Comparison of ENCODE assay signal across 8 mouse cellular contexts in the genomic region with DNA sequence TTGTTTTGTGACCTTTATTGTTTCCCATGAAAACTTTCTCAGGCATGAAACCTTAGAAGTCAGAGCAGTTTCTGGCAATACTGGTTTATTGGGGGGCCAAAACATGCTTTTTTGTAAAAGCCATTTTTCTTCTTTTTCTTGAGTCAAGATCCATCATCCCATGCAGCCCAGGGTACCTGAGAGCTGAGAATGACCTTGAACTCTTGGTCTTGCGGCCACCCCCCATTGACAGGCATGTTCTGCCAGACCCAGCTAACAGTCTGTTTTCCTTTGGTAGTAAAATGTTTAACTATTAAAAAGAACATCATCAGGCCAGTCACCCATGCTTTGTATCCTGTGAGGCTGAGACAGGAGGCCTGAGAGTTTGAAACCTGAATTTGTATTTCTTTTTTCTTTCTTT. TPM values are rescaled to one million over a fixed set of nuclear protein-coding genes. Genes with fewer than 3 reads are reported as not detected.
DNase-seq lines count a peak whose midpoint lies in the region; ATAC-seq and TF ChIP-seq lines count a peak whose summit lies in the region.

No protein-coding gene starts in this region.

- H3K27ac ChIP-seq in layer of hippocampus, adult 2 months = peak overlapping the region; percentile 93; the same call in 1 of the 2 replicates
- H3K27ac ChIP-seq in embryonic facial prominence, embryonic 13.5 days = peak overlapping the region; percentile 91; the same call in 1 of the 2 replicates
- no peak overlapping the region for H3K27ac ChIP-seq in intestine, embryonic 16.5 days (ENCODE audit: low read length)
- no peak overlapping the region for H3K27ac ChIP-seq in neural tube, embryonic 12.5 days

- ATAC-seq in embryonic facial prominence, embryonic 13.5 days (ENCODE audit: insufficient number of reproducible peaks, insufficient read depth, low FRiP score, low TSS enrichment, low read depth) = 0 out of 2 replicates have a peak, but pooled peaks have one; percentile 7
- ATAC-seq in intestine, embryonic 16.5 days = peak; percentile 21; the same call in 1 of the 2 replicates
- ATAC-seq in neural tube, embryonic 12.5 days (ENCODE audit: low FRiP score, low read depth) = 0 out of 2 replicates have a peak, but pooled peaks have one; percentile 41

- peak overlapping the region; percentile 73 for H3K4me2 ChIP-seq in embryonic facial prominence, embryonic 13.5 days
- H3K4me2 ChIP-seq in intestine, embryonic 16.5 days (ENCODE audit: low read depth, low read length) = no peak overlapping the region
- H3K4me2 ChIP-seq in neural tube, embryonic 12.5 days (replicated peaks) = peak overlapping the region; percentile 64

- 26% methylated on average over 1 of the region's 1 CpGs for WGBS in embryonic facial prominence, embryonic 13.5 days
- 12% methylated on average over 1 of the region's 1 CpGs for WGBS in intestine, embryonic 16.5 days
- WGBS in neural tube, embryonic 12.5 days = 43% methylated on average over 1 of the region's 1 CpGs

- no peaks in the 10 kb centered on the region for H3K27me3 ChIP-seq in embryonic facial prominence, embryonic 13.5 days
- no peaks in the 10 kb centered on the region for H3K27me3 ChIP-seq in intestine, embryonic 16.5 days (replicated peaks; ENCODE audit: control insufficient read depth, insufficient read depth, low read length)
- H3K27me3 ChIP-seq in neural tube, embryonic 12.5 days (replicated peaks) = no peaks in the 10 kb centered on the region

- H3K4me3 ChIP-seq in layer of hippocampus, adult 2 months = peak overlapping the region; percentile 67
- H3K4me3 ChIP-seq in embryonic facial prominence, embryonic 13.5 days = peak overlapping the region; percentile 60
- H3K4me3 ChIP-seq in intestine, embryonic 16.5 days (ENCODE audit: low read length) = no peak overlapping the region
- no peak overlapping the region for H3K4me3 ChIP-seq in neural tube, embryonic 12.5 days

- H3K4me1 ChIP-seq in embryonic facial prominence, embryonic 13.5 days = peaks cover 12% of the 10 kb centered on the region
- peaks cover 5% of the 10 kb centered on the region for H3K4me1 ChIP-seq in intestine, embryonic 16.5 days (ENCODE audit: control insufficient read depth, insufficient read depth, low read length)
- H3K4me1 ChIP-seq in neural tube, embryonic 12.5 days = no peaks in the 10 kb centered on the region

- H3K9ac ChIP-seq in embryonic facial prominence, embryonic 13.5 days = no peak overlapping the region
- no peak overlapping the region for H3K9ac ChIP-seq in intestine, embryonic 16.5 days (ENCODE audit: low read depth, low read length)
- H3K9ac ChIP-seq in neural tube, embryonic 12.5 days = no peak overlapping the region

- TF ChIP-seq CTCF in layer of hippocampus, adult 2 months (conservative IDR thresholded peaks at IDR 0.05) = no peak

- no peak for DNase-seq in layer of hippocampus, adult 2 months (ENCODE audit: low spot score in 2 of 2)
- DNase-seq in layer of hippocampus, adult 11-12 months (ENCODE audit: low spot score) = no peak
- DNase-seq in layer of hippocampus, adult 18-20 months (ENCODE audit: low spot score in 2 of 2) = no peak
- no peak for DNase-seq in embryo, embryonic 9.5 days (ENCODE audit: extremely low spot score)
- DNase-seq in frontal cortex, postnatal 25 days (ENCODE audit: low spot score in 2 of 2) = no peak

- no peaks in the 10 kb centered on the region for H3K36me3 ChIP-seq in embryonic facial prominence, embryonic 13.5 days
- no peaks in the 10 kb centered on the region for H3K36me3 ChIP-seq in intestine, embryonic 16.5 days (ENCODE audit: control insufficient read depth, insufficient read depth, low read length)
- H3K36me3 ChIP-seq in neural tube, embryonic 12.5 days = no peaks in the 10 kb centered on the region

- H3K9me3 ChIP-seq in embryonic facial prominence, embryonic 13.5 days = no peaks in the 10 kb centered on the region
- no peaks in the 10 kb centered on the region for H3K9me3 ChIP-seq in intestine, embryonic 16.5 days (ENCODE audit: control insufficient read depth, low read length)
- H3K9me3 ChIP-seq in neural tube, embryonic 12.5 days = no peaks in the 10 kb centered on the region

RNA-seq across cellular contexts. Expression of gene Hectd1, which starts 15.9 kb away (rescaled TPM):
- 10 to 100 TPM; 84.2 to 84.3 TPM for total RNA-seq in layer of hippocampus, adult 2 months (2021)
- polyA plus RNA-seq in embryonic facial prominence, embryonic 13.5 days (2015; fragmentation: Nextera tagmentation; extraction: Ambion mirVana) = 48.3 and 50.4 TPM in 2 replicates
- polyA plus RNA-seq in intestine, embryonic 16.5 days (2015; fragmentation: Nextera tagmentation; extraction: Ambion mirVana) = 25.6 and 26.8 TPM in 2 replicates
- 36.0 and 39.1 TPM in 2 replicates for polyA plus RNA-seq in neural tube, embryonic 12.5 days (2016; fragmentation: Nextera tagmentation; extraction: Ambion mirVana)
- 10 to 100 TPM; 80.0 to 81.2 TPM for total RNA-seq in layer of hippocampus, adult 18-20 months (2021)

Comparison
In these comparisons a context has a peak if more than half of its experiments do, and no peak if none do; other contexts are left out.
1. H3K27ac ChIP-seq: peak in layer of hippocampus, adult 2 months (single experiment) and embryonic facial prominence, embryonic 13.5 days (single experiment); none in intestine, embryonic 16.5 days (single experiment) and neural tube, embryonic 12.5 days (single experiment).
2. H3K4me3 ChIP-seq: peak in layer of hippocampus, adult 2 months (single experiment) and embryonic facial prominence, embryonic 13.5 days (single experiment); none in intestine, embryonic 16.5 days (single experiment) and neural tube, embryonic 12.5 days (single experiment).
3. Peak in every context shown above with its lines, with median percentiles within 50 percentile points of each other: ATAC-seq.